Mouse (Mus musculus) neural tube, embryonic 12.5 days (tissue): Measurements from ENCODE around the gene Irgq. TPM values are rescaled to one million over a fixed set of nuclear protein-coding genes. Genes with fewer than 3 reads are reported as not detected.
"Not testable (repeated sequence)": the region's sequence is repeated elsewhere in the genome, so short reads cannot be mapped to it uniquely, and the experiment has no call there.

Source experiments
- ATAC-seq: fragments of 200-750 bp; cut with Nextera tagmentation; 2 replicates; pipeline ENCODE4 v1.8.0; 2017; ENCODE audit warnings: low read depth, mild to moderate bottlenecking, moderate TSS enrichment, moderate library complexity; ENCODE audit not compliant: low FRiP score
- H3K27ac ChIP-seq: fragments of 300-500 bp; sonication (generic); 2 replicates; pipeline ENCODE4 v1.5.1; 2016
- H3K27me3 ChIP-seq: fragments of 300-500 bp; sonication (generic); replicated peaks from 2 replicates; pipeline ENCODE4 v1.6.1; 2016; ENCODE audit warnings: mild to moderate bottlenecking
- H3K36me3 ChIP-seq: fragments of 300-500 bp; sonication (generic); 2 replicates; pipeline ENCODE4 v1.6.1; 2016; ENCODE audit warnings: mild to moderate bottlenecking
- H3K4me1 ChIP-seq: fragments of 300-500 bp; sonication (generic); 2 replicates; pipeline ENCODE4 v1.6.1; 2016
- H3K4me2 ChIP-seq: fragments of 300-500 bp; sonication (generic); replicated peaks from 2 replicates; pipeline ENCODE4 v1.6.1; 2016; ENCODE audit warnings: mild to moderate bottlenecking
- H3K4me3 ChIP-seq: fragments of 300-500 bp; sonication (generic); 2 replicates; pipeline ENCODE4 v1.5.1; 2016
- H3K9ac ChIP-seq: fragments of 300-500 bp; sonication (generic); 2 replicates; pipeline ENCODE4 v1.6.1; 2016; ENCODE audit warnings: mild to moderate bottlenecking
- H3K9me3 ChIP-seq: fragments of 300-500 bp; sonication (generic); 2 replicates; pipeline ENCODE4 v1.6.1; 2016; ENCODE audit warnings: mild to moderate bottlenecking
- WGBS: fragments of 180-500 bp; shearing (Covaris S2); methylation state at CpG from one replicate; pipeline ENCODE4 v1.1.7; 2016; 5-methylcytosine and 5-hydroxymethylcytosine counted together
- polyA plus RNA-seq: library from polyadenylated mRNA; unstranded; fragments of >200 nt; fragmentation: Nextera tagmentation; extraction: Ambion mirVana; gene quantifications from 2 replicates; pipeline ENCODE4 v1.2.1, GENCODE M21; 2016

Gene Irgq
- polyA plus RNA-seq, 1 experiment from 2014 or later = 30.7 TPM

GRCm38 (mm10) chr7:24500929-24501328 is 29.6 kb upstream of the Irgq start:
- peaks cover 50% of the 10 kb centered on the region for H3K36me3 ChIP-seq
- 0 out of 2 replicates have a peak, but pooled peaks cover 3% of the 10 kb centered on the region for H3K9me3 ChIP-seq
- WGBS = 33% methylated on average over 7 of the region's 7 CpGs
- no peak for ATAC-seq
- H3K9ac ChIP-seq = no peak overlapping the region
- H3K4me3 ChIP-seq = no peak overlapping the region
- no peak overlapping the region for H3K4me2 ChIP-seq
- H3K27me3 ChIP-seq = peaks cover 11% of the 10 kb centered on the region; the same call in 1 of the 2 replicates
- no peak overlapping the region for H3K27ac ChIP-seq
- H3K4me1 ChIP-seq = peaks cover 30% of the 10 kb centered on the region

- Histone ChIP-seq H3K4me3 (no peak overlapping the region), H3K4me1 (peaks cover 32% of the 10 kb centered on the region), H3K27ac (no peak overlapping the region), H3K9ac (no peak overlapping the region), H3K9me3 (0 out of 2 replicates have a peak, but pooled peaks cover 3% of the 10 kb centered on the region), H3K36me3 (peaks cover 50% of the 10 kb centered on the region), H3K27me3 (peaks cover 11% of the 10 kb centered on the region; the same call in 1 of the 2 replicates), H3K4me2 (no peak overlapping the region)
- ATAC-seq = no peak
- 53% methylated on average over 21 of the region's 21 CpGs for WGBS
Measured at GRCm38 (mm10) chr7:24501492-24501891, 29.0 kb upstream of the Irgq start.

GRCm38 (mm10) chr7:24504004-24504403 is 26.5 kb upstream of the Irgq start:
- H3K9ac ChIP-seq = no peak overlapping the region
- ATAC-seq = no peak
- H3K27ac ChIP-seq = no peak overlapping the region
- H3K27me3 ChIP-seq = peaks cover 10% of the 10 kb centered on the region; the same call in 1 of the 2 replicates
- peaks cover 42% of the 10 kb centered on the region for H3K36me3 ChIP-seq
- 25% methylated on average over 10 of the region's 10 CpGs for WGBS
- H3K9me3 ChIP-seq = 0 out of 2 replicates have a peak, but pooled peaks cover 3% of the 10 kb centered on the region
- H3K4me3 ChIP-seq = no peak overlapping the region
- peaks cover 39% of the 10 kb centered on the region for H3K4me1 ChIP-seq
- no peak overlapping the region for H3K4me2 ChIP-seq

DNA sequence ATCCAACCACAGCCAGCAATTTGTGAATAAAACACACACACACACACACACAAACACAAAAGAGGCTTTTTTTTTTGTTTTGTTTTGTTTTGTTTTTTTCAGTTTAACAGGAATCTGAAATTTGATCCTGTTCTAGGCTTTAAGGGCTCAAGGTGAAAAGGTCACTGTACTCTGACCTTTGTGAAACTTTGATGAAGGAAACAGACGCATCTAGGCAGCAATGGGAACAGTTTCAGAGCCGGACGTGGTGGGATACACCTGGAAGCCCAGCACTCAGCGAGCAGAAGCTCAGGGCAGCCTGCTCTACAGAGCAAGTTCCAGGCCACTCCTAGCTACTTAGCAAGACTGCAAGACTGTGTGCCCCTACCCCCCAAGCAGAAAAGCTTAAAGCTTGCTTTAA is 25.6 kb upstream of the Irgq start:
- Histone ChIP-seq H3K4me2 (peak overlapping the region; percentile 79; the same call in 1 of the 2 replicates), H3K36me3 (peaks cover 36% of the 10 kb centered on the region), H3K9ac (no peak overlapping the region), H3K27ac (no peak overlapping the region; the same call in 1 of the 2 replicates), H3K9me3 (0 out of 2 replicates have a peak, but pooled peaks cover 3% of the 10 kb centered on the region), H3K27me3 (peaks cover 5% of the 10 kb centered on the region; the same call in 1 of the 2 replicates), H3K4me3 (no peak overlapping the region), H3K4me1 (peaks cover 36% of the 10 kb centered on the region)
- 12% methylated on average over 4 of the region's 4 CpGs for WGBS
- no peak for ATAC-seq

- Histone ChIP-seq H3K9ac (peak overlapping the region; percentile 95; the same call in 1 of the 2 replicates), H3K9me3 (0 out of 2 replicates have a peak, but pooled peaks cover 3% of the 10 kb centered on the region)
Measured at GRCm38 (mm10) chr7:24505447-24506064, 24.9 kb upstream of the Irgq start.

GRCm38 (mm10) chr7:24506065-24506459 is 24.4 kb upstream of the Irgq start:
- H3K9ac ChIP-seq = peak overlapping the region; percentile 95
- no peak for ATAC-seq
- H3K4me1 ChIP-seq = peaks cover 35% of the 10 kb centered on the region
- H3K36me3 ChIP-seq = peaks cover 32% of the 10 kb centered on the region
- 11% methylated on average over 3 of the region's 3 CpGs for WGBS
- peak overlapping the region; percentile 55 for H3K4me3 ChIP-seq
- H3K27ac ChIP-seq = no peak overlapping the region
- H3K4me2 ChIP-seq = peak overlapping the region; percentile 79
- H3K9me3 ChIP-seq = no peaks in the 10 kb centered on the region
- H3K27me3 ChIP-seq = no peaks in the 10 kb centered on the region

More at GRCm38 (mm10) chr7:24505447-24506064, 24.9 kb upstream of the Irgq start:
- 12% methylated on average over 15 of the region's 15 CpGs for WGBS
- Histone ChIP-seq H3K27ac (no peak overlapping the region; the same call in 1 of the 2 replicates), H3K4me2 (peak overlapping the region; percentile 79), H3K4me1 (peaks cover 35% of the 10 kb centered on the region), H3K27me3 (peaks cover 1% of the 10 kb centered on the region; the same call in 1 of the 2 replicates), H3K36me3 (peaks cover 32% of the 10 kb centered on the region), H3K4me3 (0 out of 2 replicates have a peak overlapping the region, but pooled peaks have one; percentile 7)
- no peak for ATAC-seq

- Histone ChIP-seq H3K4me1 (peaks cover 35% of the 10 kb centered on the region), H3K4me2 (peak overlapping the region; percentile 79), H3K27me3 (no peaks in the 10 kb centered on the region), H3K4me3 (peak overlapping the region; percentile 55), H3K9ac (peak overlapping the region; percentile 95), H3K9me3 (no peaks in the 10 kb centered on the region), H3K36me3 (peaks cover 32% of the 10 kb centered on the region), H3K27ac (peak overlapping the region; percentile 100)
- under 1% methylated on average over 12 of the region's 12 CpGs for WGBS
- ATAC-seq = 0 out of 2 replicates have a peak, but pooled peaks have one; percentile 3
Measured at GRCm38 (mm10) chr7:24506476-24506837, 24.0 kb upstream of the Irgq start.

- Histone ChIP-seq H3K4me2 (peak within 1 kb of the TSS; percentile 79), H3K9ac (peak within 1 kb of the TSS; percentile 95), H3K9me3 (no peaks in the 10 kb centered on the region), H3K27ac (peak within 1 kb of the TSS; percentile 100), H3K36me3 (peaks cover 28% of the 10 kb centered on the region), H3K4me1 (peaks cover 35% of the 10 kb centered on the region), H3K27me3 (no peaks in the 10 kb centered on the region), H3K4me3 (peak within 1 kb of the TSS; percentile 55)
- ATAC-seq = peak; percentile 90
- under 1% methylated on average over 84 of the region's 84 CpGs for WGBS
Measured at GRCm38 (mm10) chr7:24506838-24507725, 23.4 kb upstream of the Irgq start, which contains the start of gene Zfp428. Gene Zfp428 (plus strand): TSS chr7:24507006.

DNA sequence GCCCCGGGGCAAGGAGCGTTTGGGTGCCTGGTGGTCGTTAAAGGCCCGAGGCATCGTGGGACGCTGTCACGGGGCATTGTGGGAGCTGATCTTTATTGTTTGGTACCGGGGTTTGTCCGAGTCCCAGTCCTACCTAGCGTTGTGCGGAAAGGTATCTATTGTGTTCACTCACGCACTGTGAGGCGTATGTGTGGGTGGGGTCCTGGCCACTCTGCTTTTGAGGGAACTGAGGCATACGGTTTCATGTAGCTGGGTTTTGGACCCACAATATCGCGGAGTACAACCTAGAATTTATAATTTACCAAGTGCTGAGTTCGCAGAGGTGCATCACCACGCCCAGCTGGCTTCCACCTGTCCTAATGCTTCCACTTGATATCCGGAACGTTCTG is 22.8 kb upstream of the Irgq start:
- Histone ChIP-seq H3K9ac (peak overlapping the region; percentile 95), H3K4me2 (peak overlapping the region; percentile 79), H3K36me3 (peaks cover 25% of the 10 kb centered on the region), H3K4me1 (peaks cover 35% of the 10 kb centered on the region), H3K27ac (peak overlapping the region; percentile 100), H3K9me3 (no peaks in the 10 kb centered on the region), H3K4me3 (peak overlapping the region; percentile 55), H3K27me3 (no peaks in the 10 kb centered on the region)
- 1% methylated on average over 20 of the region's 20 CpGs for WGBS
- ATAC-seq = peak; percentile 34

GRCm38 (mm10) chr7:24512355-24512754 is 18.1 kb upstream of the Irgq start, which contains the start of gene AC161166.1:
Gene AC161166.1 (minus strand): TSS chr7:24512455.
- H3K9ac ChIP-seq = no peak within 1 kb of the TSS
- 91% methylated on average over 7 of the region's 7 CpGs for WGBS
- H3K27ac ChIP-seq = no peak within 1 kb of the TSS
- no peaks in the 10 kb centered on the region for H3K9me3 ChIP-seq
- H3K27me3 ChIP-seq = no peaks in the 10 kb centered on the region
- no peak for ATAC-seq
- peaks cover 58% of the 10 kb centered on the region for H3K36me3 ChIP-seq
- no peak within 1 kb of the TSS for H3K4me3 ChIP-seq
- H3K4me2 ChIP-seq = no peak within 1 kb of the TSS
- peaks cover 7% of the 10 kb centered on the region; the same call in 1 of the 2 replicates for H3K4me1 ChIP-seq

- not testable (repeated sequence) for H3K9me3 ChIP-seq, H3K4me1 ChIP-seq, ATAC-seq, H3K9ac ChIP-seq, H3K4me3 ChIP-seq, H3K27ac ChIP-seq, H3K27me3 ChIP-seq, H3K4me2 ChIP-seq
- peaks cover 53% of the 10 kb centered on the region for H3K36me3 ChIP-seq
- WGBS = 67% methylated on average over 8 of the region's 8 CpGs
Measured at GRCm38 (mm10) chr7:24516319-24516718, 14.2 kb upstream of the Irgq start.

DNA sequence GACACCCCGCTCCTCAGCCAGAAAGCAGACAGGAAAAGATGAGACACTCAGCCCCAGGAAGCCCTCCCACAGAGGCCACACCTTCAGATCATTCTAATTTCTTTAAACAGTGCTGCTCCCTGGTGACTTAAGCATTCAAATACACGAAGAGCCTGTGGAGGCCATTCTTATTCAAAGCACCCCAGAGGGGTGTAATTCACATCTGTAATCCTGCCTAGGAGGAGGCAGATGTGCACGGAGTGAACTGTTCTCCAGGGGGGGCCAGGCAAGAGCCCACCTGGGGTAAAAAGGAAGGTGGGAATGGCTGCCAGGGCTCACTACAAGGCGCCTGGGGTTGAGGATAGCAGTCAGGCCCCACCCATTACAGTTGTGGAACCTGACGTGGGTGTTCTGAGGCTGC is 13.4 kb upstream of the Irgq start:
- no peaks in the 10 kb centered on the region for H3K9me3 ChIP-seq
- no peak overlapping the region for H3K4me3 ChIP-seq
- no peak overlapping the region for H3K4me2 ChIP-seq
- ATAC-seq = no peak
- H3K27ac ChIP-seq = no peak overlapping the region
- WGBS = 40% methylated on average over 5 of the region's 5 CpGs
- no peak overlapping the region for H3K9ac ChIP-seq
- H3K4me1 ChIP-seq = no peaks in the 10 kb centered on the region
- peaks cover 49% of the 10 kb centered on the region for H3K36me3 ChIP-seq
- H3K27me3 ChIP-seq = no peaks in the 10 kb centered on the region
